Mouse (Mus musculus) limb, embryonic 13.5 days (tissue): Measurements from ENCODE around the gene Rhog. TPM values are rescaled to one million over a fixed set of nuclear protein-coding genes. Genes with fewer than 3 reads are reported as not detected.

ENCODE experiments used
- ATAC-seq: fragments of 200-750 bp; cut with Nextera tagmentation; 2 replicates; pipeline ENCODE4 v1.8.0; 2017; ENCODE audit warnings: low read depth, moderate number of reproducible peaks, moderate TSS enrichment; ENCODE audit not compliant: low FRiP score
- H3K27ac ChIP-seq: fragments of 300-500 bp; sonication (generic); 2 replicates; pipeline ENCODE4 v1.5.1; 2015; ENCODE audit warnings: inconsistent platforms, mild to moderate bottlenecking, moderate library complexity
- H3K27me3 ChIP-seq: fragments of 300-500 bp; sonication (generic); 2 replicates; pipeline ENCODE4 v1.6.1; 2015; ENCODE audit warnings: mild to moderate bottlenecking, inconsistent platforms
- H3K36me3 ChIP-seq: fragments of 300-500 bp; sonication (generic); 2 replicates; pipeline ENCODE4 v1.6.1; 2015; ENCODE audit warnings: inconsistent platforms, mild to moderate bottlenecking, moderate library complexity
- H3K4me1 ChIP-seq: fragments of 300-500 bp; sonication (generic); 2 replicates; pipeline ENCODE4 v1.6.1; 2015; ENCODE audit warnings: inconsistent platforms
- H3K4me2 ChIP-seq: fragments of 300-500 bp; sonication (generic); replicated peaks from 2 replicates; pipeline ENCODE4 v1.6.1; 2015; ENCODE audit warnings: inconsistent platforms, mild to moderate bottlenecking, moderate library complexity
- H3K4me3 ChIP-seq: fragments of 300-500 bp; sonication (generic); 2 replicates; pipeline ENCODE4 v1.5.1; 2015; ENCODE audit warnings: moderate library complexity, mild to moderate bottlenecking, inconsistent platforms
- H3K9ac ChIP-seq: fragments of 300-500 bp; sonication (generic); 2 replicates; pipeline ENCODE4 v1.6.1; 2015; ENCODE audit warnings: mild to moderate bottlenecking, inconsistent platforms
- H3K9me3 ChIP-seq: fragments of 300-500 bp; sonication (generic); 2 replicates; pipeline ENCODE4 v1.6.1; 2016; ENCODE audit warnings: inconsistent platforms
- WGBS: fragments of 180-500 bp; shearing (Covaris S2); methylation state at CpG from one replicate; pipeline ENCODE4 v1.1.7; 2015; 5-methylcytosine and 5-hydroxymethylcytosine counted together
- polyA plus RNA-seq: library from polyadenylated mRNA; unstranded; fragments of >200 nt; fragmentation: Nextera tagmentation; extraction: Ambion mirVana; gene quantifications from 2 replicates; pipeline ENCODE4 v1.2.1, GENCODE M21; 2015

Gene Rhog
- polyA plus RNA-seq, 1 experiment from 2014 or later, result 56.7 TPM

- Histone ChIP-seq H3K4me2 (no peak overlapping the region), H3K9ac (no peak overlapping the region), H3K27ac (no peak overlapping the region), H3K36me3 (peaks cover 79% of the 10 kb centered on the region), H3K4me1 (no peaks in the 10 kb centered on the region), H3K4me3 (no peak overlapping the region), H3K27me3 (no peaks in the 10 kb centered on the region), H3K9me3 (peaks cover 3% of the 10 kb centered on the region; the same call in 1 of the 2 replicates)
- 72% methylated on average over 4 of the region's 4 CpGs for WGBS
- no peak for ATAC-seq
These were observed 22.8 kb downstream of the Rhog start for GRCm38 (mm10) chr7:102233059-102233458.

- Histone ChIP-seq H3K9ac (no peak overlapping the region), H3K27me3 (no peaks in the 10 kb centered on the region), H3K36me3 (peaks cover 65% of the 10 kb centered on the region), H3K27ac (no peak overlapping the region), H3K4me2 (no peak overlapping the region), H3K4me1 (no peaks in the 10 kb centered on the region), H3K4me3 (no peak overlapping the region), H3K9me3 (peaks cover 3% of the 10 kb centered on the region; the same call in 1 of the 2 replicates)
- WGBS, result 91% methylated on average over 6 of the region's 6 CpGs
- no peak for ATAC-seq
These were observed 26.0 kb downstream of the Rhog start for GRCm38 (mm10) chr7:102229814-102230213.

GRCm38 (mm10) chr7:102228049-102228670 is 27.7 kb downstream of the Rhog start:
- H3K9me3 ChIP-seq, result peaks cover 3% of the 10 kb centered on the region; the same call in 1 of the 2 replicates
- no peaks in the 10 kb centered on the region for H3K27me3 ChIP-seq
- 90% methylated on average over 4 of the region's 4 CpGs for WGBS
- H3K36me3 ChIP-seq, result peaks cover 57% of the 10 kb centered on the region
- ATAC-seq, result no peak
- no peak overlapping the region for H3K4me3 ChIP-seq
- H3K4me2 ChIP-seq, result no peak overlapping the region
- H3K4me1 ChIP-seq, result peaks cover 6% of the 10 kb centered on the region
- H3K27ac ChIP-seq, result no peak overlapping the region
- H3K9ac ChIP-seq, result no peak overlapping the region

- 94% methylated on average over 6 of the region's 6 CpGs for WGBS
- H3K4me2 ChIP-seq, result no peak overlapping the region
These were observed 29.8 kb downstream of the Rhog start for GRCm38 (mm10) chr7:102226051-102226450.

GRCm38 (mm10) chr7:102223883-102224738 is 31.7 kb downstream of the Rhog start:
- 0 out of 2 replicates have a peak overlapping the region, but pooled peaks have one; percentile 19 for H3K9ac ChIP-seq
- no peak overlapping the region for H3K27ac ChIP-seq
- peaks cover 27% of the 10 kb centered on the region for H3K36me3 ChIP-seq
- no peak for ATAC-seq
- H3K4me3 ChIP-seq, result peak overlapping the region; percentile 73
- 90% methylated on average over 5 of the region's 5 CpGs for WGBS
- H3K4me2 ChIP-seq, result peak overlapping the region; percentile 72
- H3K9me3 ChIP-seq, result peaks cover 3% of the 10 kb centered on the region; the same call in 1 of the 2 replicates
- no peaks in the 10 kb centered on the region for H3K27me3 ChIP-seq
- H3K4me1 ChIP-seq, result peaks cover 6% of the 10 kb centered on the region

More at GRCm38 (mm10) chr7:102226051-102226450, 29.8 kb downstream of the Rhog start:
- Histone ChIP-seq H3K4me1 (peaks cover 6% of the 10 kb centered on the region), H3K36me3 (peaks cover 46% of the 10 kb centered on the region), H3K9ac (no peak overlapping the region; the same call in 1 of the 2 replicates), H3K9me3 (peaks cover 3% of the 10 kb centered on the region; the same call in 1 of the 2 replicates), H3K4me3 (no peak overlapping the region), H3K27me3 (no peaks in the 10 kb centered on the region), H3K27ac (no peak overlapping the region)
- no peak for ATAC-seq

GRCm38 (mm10) chr7:102222830-102223556 is 32.9 kb downstream of the Rhog start:
- peak; percentile 82 for ATAC-seq
- Histone ChIP-seq H3K27ac (peak overlapping the region; percentile 80), H3K9me3 (no peaks in the 10 kb centered on the region), H3K4me2 (peak overlapping the region; percentile 72), H3K27me3 (no peaks in the 10 kb centered on the region), H3K4me3 (peak overlapping the region; percentile 73), H3K36me3 (peaks cover 18% of the 10 kb centered on the region), H3K9ac (peak overlapping the region; percentile 81), H3K4me1 (peaks cover 6% of the 10 kb centered on the region)
- WGBS, result 2% methylated on average over 30 of the region's 31 CpGs

GRCm38 (mm10) chr7:102222336-102222735 is 33.5 kb downstream of the Rhog start:
- Histone ChIP-seq H3K4me2 (peak overlapping the region; percentile 72), H3K36me3 (peaks cover 12% of the 10 kb centered on the region), H3K9me3 (no peaks in the 10 kb centered on the region), H3K9ac (peak overlapping the region; percentile 81), H3K4me1 (peaks cover 6% of the 10 kb centered on the region), H3K27me3 (no peaks in the 10 kb centered on the region), H3K4me3 (peak overlapping the region; percentile 73), H3K27ac (peak overlapping the region; percentile 80)
- peak; percentile 74 for ATAC-seq
- WGBS, result 2% methylated on average over 9 of the region's 13 CpGs

GRCm38 (mm10) chr7:102221899-102222298 is 34.0 kb downstream of the Rhog start:
- Histone ChIP-seq H3K27ac (no peak overlapping the region; the same call in 1 of the 2 replicates), H3K4me2 (peak overlapping the region; percentile 72)
- 44% methylated on average over 1 of the region's 1 CpGs for WGBS

GRCm38 (mm10) chr7:102211071-102211470 is 44.8 kb downstream of the Rhog start:
- Histone ChIP-seq H3K9ac (peak overlapping the region; percentile 70), H3K4me2 (peak overlapping the region; percentile 71), H3K27ac (peak overlapping the region; percentile 89), H3K27me3 (no peaks in the 10 kb centered on the region), H3K4me1 (peaks cover 18% of the 10 kb centered on the region), H3K4me3 (peak overlapping the region; percentile 89), H3K36me3 (no peaks in the 10 kb centered on the region), H3K9me3 (no peaks in the 10 kb centered on the region)
- 63% methylated on average over 3 of the region's 3 CpGs for WGBS
- no peak for ATAC-seq

More at GRCm38 (mm10) chr7:102221899-102222298, 34.0 kb downstream of the Rhog start:
- H3K36me3 ChIP-seq, result peaks cover 7% of the 10 kb centered on the region
- no peaks in the 10 kb centered on the region for H3K27me3 ChIP-seq
- peaks cover 6% of the 10 kb centered on the region for H3K4me1 ChIP-seq
- no peak overlapping the region for H3K9ac ChIP-seq
- ATAC-seq, result no peak
- no peak overlapping the region for H3K4me3 ChIP-seq
- H3K9me3 ChIP-seq, result no peaks in the 10 kb centered on the region

GRCm38 (mm10) chr7:102209756-102210721 is 45.8 kb downstream of the Rhog start, which contains the start of the genes Nup98 and Pgap2:
TSS of gene Nup98 (minus strand) at chr7:102210176.
TSS of gene Pgap2 (plus strand) at chr7:102210208.
- Histone ChIP-seq H3K9me3 (no peaks in the 10 kb centered on the region), H3K4me1 (peaks cover 18% of the 10 kb centered on the region), H3K27me3 (no peaks in the 10 kb centered on the region), H3K27ac (peak within 1 kb of the TSS; percentile 89), H3K4me2 (peak within 1 kb of the TSS; percentile 83), H3K36me3 (no peaks in the 10 kb centered on the region), H3K4me3 (peak within 1 kb of the TSS; percentile 89), H3K9ac (peak within 1 kb of the TSS; percentile 87)
- under 1% methylated on average over 75 of the region's 87 CpGs for WGBS
- peak; percentile 99 for ATAC-seq
